Comparison of ENCODE assay signal across 26 mouse cellular contexts in the genomic region with DNA sequence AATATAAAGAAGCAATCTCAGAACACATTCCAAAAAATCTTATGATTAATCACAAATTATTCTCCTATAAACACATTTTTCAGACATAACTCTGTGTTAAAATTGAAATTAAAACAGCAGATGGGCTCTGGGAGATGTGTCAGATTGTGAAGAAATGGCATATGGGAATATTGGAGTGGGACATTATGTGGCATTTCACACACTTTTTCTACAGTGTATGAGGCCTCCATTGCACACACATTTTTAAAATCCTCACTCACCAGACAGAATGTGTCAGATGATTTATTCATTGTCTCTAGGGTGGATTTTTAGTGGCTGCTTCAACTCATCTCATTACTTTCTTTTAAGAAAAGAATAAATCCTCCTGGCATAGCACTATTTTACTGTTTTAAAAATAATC.
DNase-seq lines count a peak whose midpoint lies in the region; ATAC-seq and TF ChIP-seq lines count a peak whose summit lies in the region.
"Had no signal": no experiment of that assay in that cellular context is flagged by ENCODE, and none has a peak within 500 bp of the region (broad histone marks: within the 10 kb centered on the region; RNA-seq: fewer than 3 reads in every experiment).

No protein-coding gene starts in this region.

- no peak overlapping the region for H3K9ac ChIP-seq in forebrain, embryonic 13.5 days
- H3K9ac ChIP-seq: heart, embryonic 12.5 days; intestine, embryonic 15.5 days; liver, embryonic 13.5 days had no signal

- no peak for DNase-seq in forebrain, embryonic 10.5 days (ENCODE audit: extremely low spot score, low spot score)
- DNase-seq in layer of hippocampus, adult 18-20 months (ENCODE audit: low spot score in 2 of 2): peak; percentile 36 to 83
- no peak for DNase-seq in layer of hippocampus, postnatal 25 days (ENCODE audit: extremely low spot score in 1 of 2, low spot score in 1 of 2)
- peak; percentile 78 for DNase-seq in brain, embryonic 14.5 days (ENCODE audit: low read depth)
- DNase-seq in layer of hippocampus, adult 9-10 months (ENCODE audit: low spot score): peak; percentile 63
- DNase-seq in thymus, adult 18-20 months: no peak
- DNase-seq in retina, embryonic 14.5 days (ENCODE audit: low spot score): no peak
- DNase-seq: adrenal gland, postnatal 10 days; cerebellum, adult 9-11 months; gastrocnemius, postnatal 14 days; heart, adult 11 months; heart, postnatal 10 days; kidney, adult 8-10 months; kidney, postnatal 10 days; liver, embryonic 13.5 days; lung, adult 2 months; lung, postnatal 14 days; midbrain, embryonic 14.5 days had no signal

- no peak for TF ChIP-seq CTCF in brain, embryonic 14.5 days (IDR thresholded peaks at IDR 0.05; ENCODE audit: borderline replicate concordance, extremely low read depth, insufficient read depth, insufficient read length)

- H3K36me3 ChIP-seq in forebrain, embryonic 13.5 days (ENCODE audit: poor library complexity, severe bottlenecking): no peaks in the 10 kb centered on the region
- H3K36me3 ChIP-seq in forebrain, embryonic 10.5 days (replicated peaks): no peaks in the 10 kb centered on the region
- H3K36me3 ChIP-seq: heart, embryonic 12.5 days; hindbrain, embryonic 10.5 days; intestine, embryonic 15.5 days; liver, embryonic 13.5 days had no signal

- no peak overlapping the region for H3K4me3 ChIP-seq in forebrain, embryonic 13.5 days
- H3K4me3 ChIP-seq in forebrain, embryonic 10.5 days: no peak overlapping the region
- H3K4me3 ChIP-seq: embryonic facial prominence, embryonic 10.5 days; heart, embryonic 12.5 days; hindbrain, embryonic 10.5 days; intestine, embryonic 15.5 days; liver, embryonic 13.5 days; megakaryocyte, embryonic 14.5 days; myocyte had no signal

- no peak for TF ChIP-seq POLR2A in brain, embryonic 14.5 days (IDR thresholded peaks at IDR 0.05; ENCODE audit: borderline replicate concordance, extremely low read depth, insufficient read depth, insufficient read length, poor library complexity, severe bottlenecking)

- no peaks in the 10 kb centered on the region for H3K4me1 ChIP-seq in forebrain, embryonic 13.5 days
- peaks cover 12% of the 10 kb centered on the region for H3K4me1 ChIP-seq in forebrain, embryonic 10.5 days
- H3K4me1 ChIP-seq: embryonic facial prominence, embryonic 10.5 days; heart, embryonic 12.5 days; hindbrain, embryonic 10.5 days; liver, embryonic 13.5 days; megakaryocyte, embryonic 14.5 days had no signal

- peak; percentile 91 for ATAC-seq in forebrain, embryonic 13.5 days
- ATAC-seq: hindbrain, embryonic 16.5 days; intestine, embryonic 15.5 days had no signal

- no peak overlapping the region for H3K27ac ChIP-seq in forebrain, embryonic 13.5 days
- no peak overlapping the region for H3K27ac ChIP-seq in forebrain, embryonic 10.5 days
- H3K27ac ChIP-seq: embryonic facial prominence, embryonic 10.5 days; hindbrain, embryonic 10.5 days; intestine, embryonic 15.5 days; liver, embryonic 13.5 days had no signal

- no peaks in the 10 kb centered on the region for H3K9me3 ChIP-seq in forebrain, embryonic 13.5 days (replicated peaks)
- H3K9me3 ChIP-seq in forebrain, embryonic 10.5 days: no peaks in the 10 kb centered on the region
- H3K9me3 ChIP-seq: embryonic facial prominence, embryonic 10.5 days; heart, embryonic 12.5 days; hindbrain, embryonic 10.5 days; intestine, embryonic 15.5 days; liver, embryonic 13.5 days had no signal

- no peaks in the 10 kb centered on the region for H3K27me3 ChIP-seq in forebrain, embryonic 13.5 days
- no peaks in the 10 kb centered on the region for H3K27me3 ChIP-seq in forebrain, embryonic 10.5 days (ENCODE audit: poor library complexity, severe bottlenecking)
- H3K27me3 ChIP-seq: heart, embryonic 12.5 days; intestine, embryonic 15.5 days; liver, embryonic 13.5 days; megakaryocyte, embryonic 14.5 days had no signal

- no peak overlapping the region for H3K4me2 ChIP-seq in forebrain, embryonic 13.5 days
- H3K4me2 ChIP-seq: heart, embryonic 12.5 days; intestine, embryonic 15.5 days; liver, embryonic 13.5 days had no signal

Comparison
In these comparisons a context has a peak if more than half of its experiments do, and no peak if none do; other contexts are left out.
1. DNase-seq: peak in layer of hippocampus, adult 18-20 months (2 of 2), brain, embryonic 14.5 days (single experiment) and layer of hippocampus, adult 9-10 months (single experiment); none in forebrain, embryonic 10.5 days (single experiment), layer of hippocampus, postnatal 25 days (0 of 2), thymus, adult 18-20 months (0 of 2) and retina, embryonic 14.5 days (single experiment).